Mouse (Mus musculus): Measurements from ENCODE around the gene Dpp9. TPM values are rescaled to one million over a fixed set of nuclear protein-coding genes. Genes with fewer than 3 reads are reported as not detected.

Dpp9 gene
- polyA plus RNA-seq, 1 experiment: 5.6 TPM

- Histone ChIP-seq H3K4me3 (replicated peaks) (peak within 1 kb of the TSS; percentile 56), H3K27me3 (ENCODE audit: control insufficient read depth) (peaks cover 67% of the 10 kb centered on the region), H3K4me1 (ENCODE audit: control insufficient read depth) (peaks cover 20% of the 10 kb centered on the region), H3K9me3 (ENCODE audit: control insufficient read depth, low read length) (no peaks in the 10 kb centered on the region), H3K36me3 (ENCODE audit: control insufficient read depth) (no peaks in the 10 kb centered on the region)
- no peak for TF ChIP-seq GATA1 (IDR thresholded peaks at IDR 0.05; ENCODE audit: low read length)
- no peak for TF ChIP-seq TAL1 (IDR thresholded peaks at IDR 0.05; ENCODE audit: low read length)
These were observed 78.7 kb downstream of the Dpp9 start, which contains the start of gene Sema6b for GRCm38 (mm10) chr17:56139858-56140595. Sema6b (minus strand) TSS chr17:56140343.

- Histone ChIP-seq H3K27me3 (ENCODE audit: control insufficient read depth) (peaks cover 62% of the 10 kb centered on the region), H3K9me3 (ENCODE audit: control insufficient read depth, low read length) (no peaks in the 10 kb centered on the region), H3K4me1 (ENCODE audit: control insufficient read depth) (peaks cover 26% of the 10 kb centered on the region), H3K36me3 (ENCODE audit: control insufficient read depth) (no peaks in the 10 kb centered on the region), H3K4me3 (replicated peaks) (no peak overlapping the region)
- TF ChIP-seq GATA1 (IDR thresholded peaks at IDR 0.05; ENCODE audit: low read length): no peak
- no peak for TF ChIP-seq TAL1 (IDR thresholded peaks at IDR 0.05; ENCODE audit: low read length)
These were observed 79.3 kb downstream of the Dpp9 start for GRCm38 (mm10) chr17:56139355-56139754.

GRCm38 (mm10) chr17:56137839-56138613 is 80.7 kb downstream of the Dpp9 start:
- no peak for TF ChIP-seq GATA1 (IDR thresholded peaks at IDR 0.05; ENCODE audit: low read length)
- TF ChIP-seq TAL1 (IDR thresholded peaks at IDR 0.05; ENCODE audit: low read length): no peak
- Histone ChIP-seq H3K36me3 (ENCODE audit: control insufficient read depth) (no peaks in the 10 kb centered on the region), H3K9me3 (ENCODE audit: control insufficient read depth, low read length) (no peaks in the 10 kb centered on the region), H3K4me3 (replicated peaks) (no peak overlapping the region), H3K4me1 (ENCODE audit: control insufficient read depth) (peaks cover 38% of the 10 kb centered on the region), H3K27me3 (ENCODE audit: control insufficient read depth) (peaks cover 49% of the 10 kb centered on the region)

Other genes starting within 250 kb of the Dpp9 start
- not detected in 2 replicates for gene Shd, start 248.4 kb downstream of the Dpp9 start, polyA plus RNA-seq (2012)
- gene Fsd1, start 232.4 kb downstream of the Dpp9 start, polyA plus RNA-seq (2012): not detected in 2 replicates
- gene Stap2, start 213.3 kb downstream of the Dpp9 start, polyA plus RNA-seq (2012): 0.04 TPM in 1 of 2 replicates, not detected in the other
- gene Mpnd, start 213.2 kb downstream of the Dpp9 start, polyA plus RNA-seq (2012): 0.76 and 1.1 TPM in 2 replicates
- gene Sh3gl1, start 182.3 kb downstream of the Dpp9 start, polyA plus RNA-seq (2012): 5.9 TPM in 2 replicates
- 10.0 and 11.6 TPM in 2 replicates for gene Chaf1a, start 178.5 kb downstream of the Dpp9 start, polyA plus RNA-seq (2012)
- gene Ubxn6, start 143.9 kb downstream of the Dpp9 start, polyA plus RNA-seq (2012): 3.4 and 4.0 TPM in 2 replicates
- 35.9 and 38.5 TPM in 2 replicates for gene Hdgfl2, start 139.3 kb downstream of the Dpp9 start, polyA plus RNA-seq (2012)
- not detected in 2 replicates for gene Plin4, start 109.1 kb downstream of the Dpp9 start, polyA plus RNA-seq (2012)
- gene Plin5, start 101.3 kb downstream of the Dpp9 start, polyA plus RNA-seq (2012): not detected in 2 replicates
- 0.03 TPM in 1 of 2 replicates, not detected in the other for gene Lrg1, start 96.9 kb downstream of the Dpp9 start, polyA plus RNA-seq (2012)
- 0.05 and 0.06 TPM in 2 replicates for gene Sema6b, start 78.6 kb downstream of the Dpp9 start, polyA plus RNA-seq (2012)
- 0.07 and 0.10 TPM in 2 replicates for gene Tnfaip8l1, start 56.4 kb downstream of the Dpp9 start, polyA plus RNA-seq (2012)
- 1.7 and 1.8 TPM in 2 replicates for gene Mydgf, start 35.0 kb downstream of the Dpp9 start, polyA plus RNA-seq (2012)
- 0.64 and 0.80 TPM in 2 replicates for gene Fem1a, start 37.9 kb upstream of the Dpp9 start, polyA plus RNA-seq (2012)
- 0.90 and 0.96 TPM in 2 replicates for gene Ticam1, start 57.9 kb upstream of the Dpp9 start, polyA plus RNA-seq (2012)
- 0.86 and 1.3 TPM in 2 replicates for gene Plin3, start 74.0 kb upstream of the Dpp9 start, polyA plus RNA-seq (2012)
- gene Arrdc5, start 81.4 kb upstream of the Dpp9 start, polyA plus RNA-seq (2012): not detected in 2 replicates
- gene Uhrf1, start 84.4 kb upstream of the Dpp9 start, polyA plus RNA-seq (2012): 30.4 and 30.5 TPM in 2 replicates
- 1.1 and 2.2 TPM in 2 replicates for gene Kdm4b, start 107.2 kb upstream of the Dpp9 start, polyA plus RNA-seq (2012)

Measured in erythroblast, embryonic 14.5 days (primary cell).